Mouse (Mus musculus) lung, postnatal 4 days (tissue): ENCODE results near the gene Dll1.
A peak's percentile ranks its signal among the peaks of the same experiment; 100 is the strongest.

Experiments
- DNase-seq, 2 experiments: peaks; one replicate each; pipeline ENCODE4 v3.0.0; 2021

Gene Dll1

GRCm38 (mm10) chr17:15325976-15326842, 50.5 kb downstream of the Dll1 start:
- DNase-seq = peak; percentile 7 to 52

DNA sequence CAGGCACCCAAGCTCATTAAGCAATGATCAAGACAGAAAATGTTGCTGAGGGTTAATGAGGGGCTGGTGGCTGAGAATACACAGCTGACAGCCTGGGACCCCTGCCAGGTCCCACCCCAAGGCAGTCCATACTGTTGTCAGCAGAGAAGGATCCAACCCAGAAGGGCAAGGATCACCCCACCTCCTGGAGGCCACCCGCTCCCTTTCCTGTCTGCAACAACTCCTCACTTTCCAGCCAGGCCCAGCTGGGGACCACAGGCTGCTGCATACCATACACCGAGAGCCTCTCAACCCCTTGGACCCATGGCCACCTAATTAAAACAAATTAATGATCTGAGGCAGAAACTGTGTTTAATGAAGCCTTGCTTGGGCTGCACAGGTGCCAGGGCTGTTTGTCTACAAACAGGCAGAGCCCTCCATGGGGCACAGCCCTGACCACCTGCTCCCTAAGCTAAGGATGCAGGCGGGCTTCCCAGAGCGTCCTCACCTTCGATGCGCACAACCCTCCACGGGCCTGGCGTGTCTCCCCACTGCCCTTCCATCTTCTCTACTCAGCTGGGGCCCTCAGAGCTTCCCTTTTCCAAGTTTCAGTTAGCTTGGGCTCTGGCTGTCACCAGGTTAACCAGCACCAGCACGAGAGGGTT, 53.4 kb downstream of the Dll1 start:
- peak; percentile 56 to 90 for DNase-seq
